Mouse (Mus musculus) activated CD4-positive, CD25-positive, alpha-beta regulatory T cell (primary cell): Measurements from ENCODE around the gene Gabarapl1. TPM values are rescaled to one million over a fixed set of nuclear protein-coding genes. Genes with fewer than 3 reads are reported as not detected.

Experiments
- polyA plus RNA-seq, 2 experiments: library from polyadenylated mRNA; unstranded; fragments of 100-300 nt; shearing (Covaris generic); gene quantifications; one replicate each; pipeline ENCODE4 v1.2.1; 2017

The Gabarapl1 gene
- 10 to 100 TPM in 1 of 2 experiments, 1 to 10 TPM in 1; 6.1 to 12.8 TPM for polyA plus RNA-seq

GRCm38 (mm10) chr6:129532942-129533860 lies at the start of gene Gabarapl1:
TSS of gene Gabarapl1 (plus strand) at chr6:129533160.

GRCm38 (mm10) chr6:129507024-129507423 lies 25.9 kb upstream of the Gabarapl1 start, which contains the start of gene Olr1:
TSS of gene Olr1 (minus strand) at chr6:129507165.

DNA sequence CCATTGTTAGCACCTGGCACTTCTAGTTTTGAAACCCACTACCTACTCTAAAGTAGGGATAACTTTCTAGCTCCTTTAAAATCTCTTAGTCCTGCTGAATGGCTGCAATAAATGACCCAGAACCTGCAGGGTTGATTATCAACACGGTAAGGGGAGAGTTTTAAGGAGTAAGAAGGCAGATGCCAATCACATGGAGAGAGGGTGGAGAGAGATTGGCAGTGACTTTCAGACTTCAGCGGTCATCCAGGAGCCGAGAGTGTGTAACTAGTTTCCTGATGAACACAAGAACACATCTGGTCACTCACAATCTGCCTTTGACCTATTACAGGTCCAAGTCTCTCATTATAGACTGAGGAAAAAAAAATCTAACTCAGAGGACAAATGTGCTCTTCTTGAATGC lies 20.6 kb upstream of the Gabarapl1 start, which contains the start of gene Tmem52b:
TSS of gene Tmem52b (plus strand) at position 189 of the 400 bp plus-strand sequence.

GRCm38 (mm10) chr6:129577605-129578004 lies 44.6 kb downstream of the Gabarapl1 start, which contains the start of gene Klre1:
TSS of gene Klre1 (plus strand) at chr6:129577905.

DNA sequence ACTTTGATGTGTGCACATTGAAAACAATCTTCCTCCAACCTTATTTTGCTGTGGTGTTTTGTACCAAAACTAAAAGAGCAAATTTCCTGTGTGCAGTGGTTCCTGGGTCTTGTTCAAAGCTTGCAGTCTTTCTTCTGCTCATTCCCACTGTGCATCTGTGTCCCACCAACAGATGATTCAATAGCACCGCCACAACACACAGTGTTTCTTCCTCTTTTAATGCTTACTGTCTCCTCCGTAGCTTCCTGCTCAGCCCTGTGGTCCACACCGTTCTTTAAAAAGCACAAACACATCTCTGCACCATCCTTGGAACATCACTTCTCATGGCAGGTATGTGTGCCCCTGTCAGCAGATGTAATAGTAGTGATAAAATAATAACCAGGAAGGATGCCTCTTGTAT lies 58.5 kb downstream of the Gabarapl1 start, which contains the start of gene Klrd1:
TSS of gene Klrd1 (plus strand) at position 275 of the 400 bp plus-strand sequence.

Other genes starting within 250 kb of the Gabarapl1 start
- gene 4922502D21Rik, start 201.4 kb upstream of the Gabarapl1 start, polyA plus RNA-seq: not detected
- 1 to 10 TPM in 1 of 2 experiments, under 1 TPM in 1; 0.27 to 1.6 TPM for gene Clec12a, start 190.5 kb upstream of the Gabarapl1 start, polyA plus RNA-seq
- not detected for gene Clec12b, start 147.3 kb upstream of the Gabarapl1 start, polyA plus RNA-seq
- gene Clec1b, start 135.9 kb upstream of the Gabarapl1 start, polyA plus RNA-seq: under 1 TPM in 1 of 2 experiments, not detected in 1; 0.75 TPM
- gene Clec9a, start 124.3 kb upstream of the Gabarapl1 start, polyA plus RNA-seq: not detected
- not detected for gene Clec1a, start 81.2 kb upstream of the Gabarapl1 start, polyA plus RNA-seq
- under 1 TPM in 1 of 2 experiments, not detected in 1; 0.49 TPM for gene Olr1, start 26.0 kb upstream of the Gabarapl1 start, polyA plus RNA-seq
- not detected for gene Tmem52b, start 20.6 kb upstream of the Gabarapl1 start, polyA plus RNA-seq
- not detected for gene Klre1, start 44.7 kb downstream of the Gabarapl1 start, polyA plus RNA-seq
- gene Klrd1, start 58.6 kb downstream of the Gabarapl1 start, polyA plus RNA-seq: 1 to 10 TPM; 1.4 to 2.8 TPM
- gene Klrk1, start 90.7 kb downstream of the Gabarapl1 start, polyA plus RNA-seq: 1 to 10 TPM in 1 of 2 experiments, under 1 TPM in 1; 0.87 to 2.1 TPM
- gene Klrc3, start 110.2 kb downstream of the Gabarapl1 start, polyA plus RNA-seq: not detected
- under 1 TPM; 0.42 to 0.72 TPM for gene Klrc2, start 127.5 kb downstream of the Gabarapl1 start, polyA plus RNA-seq
- gene Klrc1, start 145.8 kb downstream of the Gabarapl1 start, polyA plus RNA-seq: 1 to 10 TPM in 1 of 2 experiments, under 1 TPM in 1; 0.52 to 1.2 TPM
- gene Klri1, start 184.0 kb downstream of the Gabarapl1 start, polyA plus RNA-seq: under 1 TPM in 1 of 2 experiments, not detected in 1; 0.34 TPM
- under 1 TPM in 1 of 2 experiments, not detected in 1; 0.14 TPM for gene Klri2, start 207.3 kb downstream of the Gabarapl1 start, polyA plus RNA-seq